Mouse (Mus musculus) embryo, embryonic 9.5 days (tissue): ENCODE measurements around the gene Tjp1.

Experiments
- DNase-seq: peaks from one replicate; pipeline ENCODE4 v3.0.0-alpha.2; 2017; ENCODE audit errors: extremely low spot score

Gene Tjp1

DNA sequence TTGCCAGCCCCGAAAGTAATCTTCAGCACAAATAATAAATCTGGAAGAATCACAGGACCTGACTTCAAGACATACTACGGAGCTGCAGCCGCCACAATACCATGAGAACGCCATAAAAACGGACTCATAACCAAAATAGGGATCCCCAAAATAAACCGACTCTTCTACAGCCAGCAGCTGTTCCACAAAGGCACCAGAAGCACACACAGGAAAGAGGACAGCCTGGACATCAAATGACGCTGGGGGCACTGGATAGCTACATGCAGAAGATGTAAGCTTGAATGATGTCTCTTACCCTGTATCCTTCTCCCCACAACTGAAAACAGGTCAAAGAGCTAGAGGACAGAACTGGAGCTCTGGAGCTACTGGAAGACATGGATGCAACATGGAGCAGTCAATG, 138.0 kb downstream of the Tjp1 start:
- DNase-seq = no peak

DNA sequence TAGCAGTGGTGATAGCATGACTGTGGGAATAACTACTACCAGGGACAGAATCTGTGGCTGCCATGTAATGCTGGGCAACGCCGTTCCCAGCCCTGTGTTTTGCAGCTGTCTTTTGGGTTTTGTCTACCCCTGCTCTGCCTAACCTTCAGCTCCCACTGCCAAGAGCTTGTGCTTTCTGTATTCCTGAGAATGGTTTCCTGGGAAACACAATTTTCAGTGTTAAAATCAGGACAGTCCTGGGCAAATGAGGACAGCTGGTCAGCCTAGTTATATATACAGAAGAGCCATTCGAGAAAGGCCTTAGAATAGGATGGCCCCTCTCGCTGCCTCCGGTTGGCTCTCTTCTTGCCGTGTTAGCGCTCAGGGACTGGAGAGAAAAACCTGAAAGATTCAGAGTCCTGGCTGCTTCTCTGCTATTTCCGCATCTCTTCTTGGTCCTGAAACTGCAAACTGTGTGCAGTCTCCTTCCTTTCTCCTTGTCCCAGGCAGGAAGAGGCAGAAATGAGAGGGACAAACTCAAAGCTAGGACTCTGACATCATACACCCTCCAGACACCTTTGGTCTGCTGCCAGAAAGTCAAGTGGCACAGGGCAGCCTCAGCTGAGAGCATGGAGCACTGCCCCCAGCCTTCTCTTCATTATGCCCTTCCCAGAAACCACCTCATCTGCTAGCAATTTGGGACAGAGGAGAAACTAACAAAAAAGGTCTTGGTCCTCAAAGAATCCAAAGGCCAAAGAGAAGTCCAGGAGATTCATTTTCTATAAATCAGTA, 139.2 kb downstream of the Tjp1 start:
- DNase-seq = no peak

DNA sequence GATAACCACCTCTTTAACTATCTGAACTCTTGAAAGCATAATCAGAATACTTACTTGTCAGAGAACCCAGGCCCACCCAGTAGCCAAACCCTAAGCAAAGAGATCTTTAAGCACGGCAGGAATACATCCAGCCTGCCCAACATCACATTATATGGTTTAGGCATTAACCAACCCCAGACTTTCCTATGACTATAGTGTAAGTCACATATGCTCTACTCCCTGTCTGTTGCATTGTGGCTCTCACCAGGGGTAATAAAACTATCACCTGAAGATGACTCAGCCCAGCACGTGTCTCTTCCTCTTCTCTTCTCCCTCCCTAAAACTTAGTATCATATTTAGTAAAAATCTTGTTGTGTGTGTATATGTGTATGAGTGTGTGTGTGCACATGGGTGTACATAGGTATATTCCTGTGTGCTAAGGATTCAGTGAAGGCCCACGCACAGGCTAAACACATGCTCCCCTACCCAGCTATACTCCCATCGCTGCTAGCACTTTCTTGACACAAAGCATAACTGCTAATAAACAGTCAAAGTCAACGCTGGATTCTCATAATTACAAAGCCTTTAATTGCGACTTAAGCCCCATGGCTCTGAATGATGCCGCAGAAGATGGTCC, 139.9 kb downstream of the Tjp1 start:
- DNase-seq = no peak

DNA sequence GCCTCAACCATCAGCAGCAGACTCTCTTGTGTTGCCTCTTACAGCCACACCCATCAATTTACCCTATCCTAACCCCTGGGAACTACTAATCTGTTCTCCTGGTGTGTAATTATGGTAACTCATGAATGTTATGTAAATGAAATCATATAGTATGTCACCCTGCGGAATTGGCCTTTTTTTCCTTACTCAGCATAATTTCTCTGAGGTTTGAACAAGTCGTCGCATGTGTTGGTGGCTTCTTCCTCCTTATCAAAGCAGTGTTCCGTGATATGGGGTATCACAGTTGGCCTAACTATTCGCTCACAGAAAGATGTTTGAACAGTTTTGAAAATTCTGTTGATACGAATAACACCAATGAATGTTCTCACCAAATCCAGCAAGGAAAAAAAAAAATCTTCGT, 142.8 kb downstream of the Tjp1 start:
- DNase-seq = no peak

DNA sequence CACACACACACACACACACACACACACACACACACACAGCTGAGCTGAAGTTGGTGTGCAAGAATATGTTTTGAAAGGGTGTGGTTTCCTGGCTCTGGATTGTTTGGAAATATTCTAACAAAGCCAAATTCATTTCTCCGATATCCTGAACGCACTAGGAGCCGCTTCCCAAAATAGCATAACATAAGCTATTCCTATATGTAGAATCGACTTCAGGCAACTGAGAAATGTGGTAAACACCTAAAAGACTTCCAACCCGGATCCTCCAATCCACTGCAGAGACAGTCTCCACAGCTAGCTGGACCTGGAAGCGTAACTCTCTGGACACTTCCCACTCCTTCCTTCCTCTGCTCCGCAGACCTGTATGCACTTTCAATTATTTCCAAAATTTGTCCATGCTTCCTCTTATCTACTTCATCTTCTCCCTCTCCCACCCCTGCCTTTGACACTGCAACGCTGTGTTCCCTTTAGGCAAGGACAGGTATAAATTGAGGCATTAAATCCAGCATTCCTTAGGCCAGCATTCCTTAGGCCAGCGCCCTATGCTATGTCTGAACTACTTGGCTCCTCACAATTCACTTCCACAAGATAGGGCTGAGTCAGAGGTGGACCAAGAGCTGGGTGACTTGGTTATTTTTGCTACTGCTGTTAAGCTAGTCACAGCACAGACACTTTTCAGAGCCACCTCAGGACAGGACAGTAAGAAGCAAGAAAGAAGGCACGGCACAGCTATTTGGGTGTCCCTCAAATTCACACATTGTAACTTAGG, 144.9 kb downstream of the Tjp1 start:
- DNase-seq = no peak

DNA sequence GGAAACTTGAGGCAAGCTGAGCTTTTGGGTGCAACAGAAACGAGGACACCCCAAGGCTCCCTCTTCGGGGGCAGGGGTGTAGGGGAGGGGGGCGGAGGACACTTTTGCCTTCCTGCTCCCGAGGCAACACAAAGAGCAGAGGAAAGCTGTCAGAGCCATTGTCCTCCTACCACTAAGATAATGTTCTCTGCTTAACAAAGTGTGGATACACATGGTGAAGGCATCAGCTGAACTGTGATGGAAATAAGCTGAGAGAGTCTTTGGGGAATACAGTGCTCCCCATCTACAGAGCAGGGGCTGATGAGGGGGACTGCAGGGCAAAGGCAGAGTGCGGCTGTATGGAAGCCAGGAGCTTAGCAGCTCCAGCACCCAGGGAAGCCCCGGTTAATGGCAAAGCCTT, 145.7 kb downstream of the Tjp1 start:
- DNase-seq = no peak

DNA sequence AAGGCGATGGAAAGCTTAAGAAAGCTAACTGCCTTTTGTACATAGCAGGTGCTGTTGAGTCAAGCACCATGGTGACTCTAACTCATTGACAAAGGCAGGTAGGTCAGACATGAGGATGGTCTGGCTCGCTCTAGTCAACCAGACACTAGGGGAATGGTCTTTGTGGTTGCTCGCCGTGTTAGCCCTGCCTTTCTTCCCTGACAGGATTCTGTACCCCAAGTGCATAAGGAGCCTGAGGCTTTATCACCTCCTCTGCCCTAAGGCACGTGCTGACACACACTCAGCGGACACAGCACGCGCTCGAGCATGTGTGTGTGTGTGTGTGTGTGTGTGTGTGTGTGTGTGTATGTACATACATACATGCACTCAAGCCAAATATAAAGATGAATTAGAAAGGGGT, 146.9 kb downstream of the Tjp1 start:
- no peak for DNase-seq

DNA sequence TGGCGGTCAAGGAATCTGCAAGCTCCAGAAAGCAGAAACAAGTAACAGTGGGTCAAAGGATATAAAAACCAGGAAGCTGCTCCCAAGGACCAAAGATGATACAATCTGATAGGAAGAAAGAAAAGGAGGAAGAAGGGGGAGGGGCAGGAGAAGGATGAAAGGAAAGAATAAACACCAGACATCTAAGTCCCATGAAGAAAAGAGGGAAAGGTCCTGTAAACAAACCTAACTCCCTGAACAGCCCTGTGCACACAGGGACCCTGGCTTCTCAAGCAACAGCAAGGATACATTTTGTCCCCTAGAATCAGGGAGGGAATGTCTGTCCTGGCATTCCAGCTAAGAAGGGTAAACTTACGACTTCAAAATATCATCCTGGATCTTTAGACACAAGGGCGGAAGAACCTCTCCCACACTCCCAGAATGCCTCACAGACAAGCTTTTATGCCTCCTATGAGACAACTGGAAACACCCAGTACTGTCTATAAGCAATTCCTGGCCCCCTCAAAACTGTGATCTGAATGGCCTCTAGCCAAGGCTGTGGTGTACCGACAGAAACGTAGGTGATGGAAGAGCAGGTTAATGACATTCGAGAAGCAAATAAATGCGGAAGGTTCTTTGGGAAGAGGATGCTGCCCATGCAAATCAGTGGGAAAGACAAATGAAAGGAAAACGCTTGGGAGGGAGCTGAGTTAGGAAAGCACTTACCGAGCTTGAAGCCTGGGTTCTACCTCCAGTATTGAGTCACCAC, 148.6 kb downstream of the Tjp1 start:
- DNase-seq = no peak

DNA sequence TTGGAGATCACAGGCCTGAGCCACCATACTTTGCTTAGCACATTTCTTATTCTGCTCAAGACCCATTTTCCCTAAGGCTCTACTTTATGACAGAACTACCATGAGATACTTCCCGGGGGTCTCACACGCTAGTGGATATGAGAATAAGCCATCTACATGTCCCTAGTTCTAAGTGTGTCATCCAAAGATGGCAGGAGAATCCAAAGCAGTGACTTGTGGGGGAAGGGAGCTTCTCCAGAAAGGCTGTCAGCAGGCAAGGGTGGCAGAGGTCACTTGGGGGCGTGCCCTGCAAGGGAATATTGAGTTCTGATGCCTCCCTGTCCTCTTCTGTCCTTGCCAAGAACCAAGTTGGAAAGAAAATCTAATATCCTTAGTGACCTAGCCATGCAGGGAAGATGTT, 150.1 kb downstream of the Tjp1 start:
- no peak for DNase-seq

DNA sequence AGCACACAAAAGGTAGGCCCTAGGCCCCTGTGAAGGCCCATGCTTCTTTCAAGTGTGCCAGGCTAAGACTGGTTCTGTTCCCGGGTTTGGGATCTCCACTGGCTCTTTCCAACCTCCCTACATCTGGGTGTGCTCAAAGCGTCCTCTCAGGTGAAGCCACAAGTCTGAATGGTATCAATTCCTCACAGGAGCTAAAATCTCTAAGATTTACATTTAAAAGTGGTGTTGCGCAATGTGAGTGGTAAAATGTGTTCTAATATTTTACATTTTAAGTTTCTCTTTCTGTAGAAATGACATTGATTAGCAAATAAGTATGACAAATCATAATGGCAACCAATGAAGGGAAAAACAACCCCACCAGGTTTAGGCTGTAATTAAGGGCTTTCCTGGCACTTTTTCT, 152.0 kb downstream of the Tjp1 start:
- no peak for DNase-seq

DNA sequence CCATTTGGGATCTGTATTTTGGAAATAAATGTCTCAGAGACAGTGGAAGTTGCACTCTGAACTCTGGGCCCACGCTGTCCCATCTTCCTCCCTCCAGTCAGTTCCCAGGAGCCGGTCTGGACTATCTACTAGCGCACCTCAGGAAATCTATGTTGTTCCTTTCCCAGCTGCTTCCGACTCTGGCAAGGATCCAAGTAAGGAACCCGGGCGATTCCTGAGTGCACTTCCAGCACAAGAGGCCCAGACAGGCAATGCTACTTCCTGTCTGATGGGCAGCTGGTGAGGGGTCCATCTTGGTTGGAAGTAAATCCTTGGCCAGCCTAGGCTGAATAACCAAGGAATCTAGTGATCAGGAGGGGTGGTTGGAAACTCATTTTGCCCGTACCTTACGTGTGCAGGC, 152.4 kb downstream of the Tjp1 start:
- DNase-seq = no peak

DNA sequence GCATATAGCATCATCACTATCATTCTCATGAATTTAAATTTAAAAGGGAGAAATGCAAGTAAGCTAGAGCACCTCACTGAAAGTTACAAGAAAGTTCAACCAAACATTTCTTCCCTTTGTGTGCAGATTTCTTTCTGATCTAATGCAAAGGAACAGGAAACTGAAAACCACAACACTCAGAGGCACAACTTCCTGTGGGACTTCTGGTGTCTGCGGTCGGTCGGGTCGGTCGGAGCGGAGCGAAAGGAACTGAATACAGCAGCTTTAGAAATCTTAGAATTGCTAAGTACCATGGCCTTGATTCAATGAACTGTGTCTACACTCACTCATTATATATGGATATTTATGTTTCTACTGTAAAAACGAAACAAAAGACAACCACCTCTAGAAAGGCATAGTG, 154.2 kb downstream of the Tjp1 start:
- DNase-seq = no peak

DNA sequence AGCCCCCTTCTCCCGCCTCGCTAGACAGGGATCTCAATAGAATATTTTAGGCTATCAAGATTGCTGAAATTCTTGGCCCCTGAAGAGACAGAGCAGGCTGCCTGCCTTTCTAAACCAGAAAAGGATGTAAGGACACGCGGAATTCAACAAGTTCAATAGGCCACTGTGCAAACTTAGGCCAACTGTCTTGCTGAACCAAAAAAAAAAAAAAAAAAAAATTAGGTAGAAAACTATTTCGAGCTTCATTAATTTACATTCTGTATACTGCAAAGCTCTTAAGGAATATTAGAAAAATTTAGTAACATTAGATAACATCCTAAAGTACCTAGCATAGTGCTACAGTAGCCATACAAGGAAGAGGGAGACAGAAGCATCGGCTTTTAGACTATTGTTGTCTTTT, 155.8 kb downstream of the Tjp1 start:
- no peak for DNase-seq

DNA sequence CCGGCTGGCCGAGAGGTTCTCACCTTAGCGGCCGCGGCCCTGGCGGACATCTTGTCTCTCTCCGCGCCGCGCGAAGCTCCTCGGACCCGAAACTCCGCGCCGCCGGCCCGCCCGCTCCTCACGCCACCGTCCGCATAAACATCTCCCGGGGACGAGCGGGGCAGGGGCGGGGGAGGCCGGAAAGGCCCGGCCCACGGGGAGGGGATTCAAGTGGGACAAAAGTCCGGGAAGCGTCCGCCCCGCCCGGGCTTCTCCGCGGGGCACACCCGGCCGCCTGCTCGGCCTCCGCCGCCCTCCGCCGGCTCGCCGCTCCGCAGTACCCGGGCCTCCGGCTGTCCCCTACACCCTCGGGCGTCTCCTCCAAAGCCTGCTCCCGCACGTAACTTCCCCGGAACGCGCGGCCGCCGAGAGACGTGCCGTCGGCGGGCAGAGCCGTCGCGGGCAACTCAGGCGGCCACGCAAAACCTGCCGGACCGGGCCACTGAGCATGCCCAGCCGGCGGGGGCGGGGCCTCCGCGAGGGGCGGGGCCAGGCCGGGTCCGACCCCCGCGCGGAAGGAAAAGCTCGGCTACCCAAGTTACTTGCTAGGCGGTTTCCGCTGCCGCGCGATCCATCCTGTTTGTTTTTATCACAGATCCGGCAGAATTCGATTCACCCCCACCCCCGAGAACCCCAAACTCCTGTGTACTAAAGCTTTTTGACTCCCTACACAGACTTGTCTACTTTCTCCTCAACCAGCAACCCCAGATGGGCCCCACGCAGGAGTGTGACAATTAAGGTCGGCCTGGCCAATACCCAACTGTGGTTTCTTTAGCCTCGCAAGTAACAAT, 156.6 kb downstream of the Tjp1 start:
- DNase-seq = peak; percentile 92

DNA sequence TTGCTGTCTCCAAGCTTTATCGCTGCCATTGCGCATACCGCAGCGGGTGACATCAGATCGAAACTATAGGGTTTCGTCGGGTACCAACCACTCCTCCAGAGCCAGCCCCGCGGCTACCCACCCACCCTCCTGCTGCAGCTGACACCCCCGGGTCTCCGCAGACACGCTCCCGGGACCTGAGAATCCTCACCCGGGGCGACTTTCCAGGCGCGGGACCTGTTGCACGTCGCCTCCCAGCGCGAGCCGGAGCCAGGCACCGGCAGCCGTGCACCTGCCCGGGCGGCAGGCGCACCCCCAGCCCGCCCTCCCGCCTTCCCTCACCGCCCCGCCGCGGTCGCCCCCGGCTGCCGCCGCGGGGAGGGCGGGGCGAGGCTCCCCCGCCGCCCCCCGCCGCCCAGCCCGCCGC, 157.2 kb downstream of the Tjp1 start:
- no peak for DNase-seq

DNA sequence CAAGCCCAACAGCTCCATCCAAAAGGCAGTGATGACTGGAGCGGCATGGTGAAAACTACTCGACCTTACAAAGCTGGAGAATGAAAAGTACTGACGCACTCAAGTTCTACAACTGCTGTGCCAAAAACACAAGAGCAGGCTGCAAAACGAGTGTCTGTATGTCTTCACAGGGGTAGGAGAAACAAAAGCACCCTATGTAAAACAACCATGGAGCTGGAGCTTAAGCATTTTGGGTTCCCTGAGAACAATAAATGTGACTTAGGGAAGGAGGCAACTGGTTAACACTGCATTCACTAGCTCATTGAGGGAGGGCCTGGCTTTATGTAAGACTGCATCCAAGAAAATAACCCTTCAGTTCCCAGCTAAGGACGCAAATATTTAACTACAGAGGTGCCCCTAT, 158.5 kb downstream of the Tjp1 start:
- no peak for DNase-seq

DNA sequence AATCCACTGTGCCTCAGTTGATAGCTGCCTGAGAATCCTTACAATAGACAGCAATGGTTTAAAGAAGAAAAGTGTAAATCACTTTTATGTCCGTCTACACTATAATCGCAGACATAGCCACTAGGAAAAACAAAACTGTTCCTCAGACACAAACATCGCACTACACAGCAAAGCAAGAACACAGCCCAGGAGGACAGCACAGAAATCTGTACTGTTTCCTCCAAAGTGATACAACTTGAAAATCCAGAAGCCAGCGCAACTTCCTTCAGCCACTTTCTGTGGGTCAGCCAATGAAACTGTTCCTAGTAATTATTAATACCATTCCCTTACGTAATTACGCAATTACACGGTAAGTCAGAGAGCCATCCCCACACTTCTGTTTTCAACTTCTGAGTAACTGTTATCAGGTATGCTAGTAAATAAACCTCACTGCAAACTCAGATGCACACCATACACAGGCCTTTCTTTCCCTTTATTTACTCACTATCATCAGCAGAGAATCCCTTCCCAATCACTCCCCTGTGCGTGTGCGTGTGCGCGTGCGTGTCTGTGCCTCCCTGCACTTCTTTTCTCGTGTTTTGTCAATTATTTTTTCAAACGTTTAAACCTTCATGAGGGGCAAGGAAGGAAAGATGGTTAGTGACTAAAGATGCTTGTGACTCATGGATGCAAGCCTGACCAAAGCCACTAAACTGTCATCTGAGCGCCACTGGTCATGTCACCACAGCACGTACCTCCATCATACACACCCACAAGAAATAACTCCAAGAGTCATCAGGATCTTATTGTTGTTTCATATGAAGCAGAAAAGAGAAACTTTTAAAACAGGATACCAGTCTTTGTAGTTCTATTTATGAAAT, 160.0 kb downstream of the Tjp1 start:
- no peak for DNase-seq

DNA sequence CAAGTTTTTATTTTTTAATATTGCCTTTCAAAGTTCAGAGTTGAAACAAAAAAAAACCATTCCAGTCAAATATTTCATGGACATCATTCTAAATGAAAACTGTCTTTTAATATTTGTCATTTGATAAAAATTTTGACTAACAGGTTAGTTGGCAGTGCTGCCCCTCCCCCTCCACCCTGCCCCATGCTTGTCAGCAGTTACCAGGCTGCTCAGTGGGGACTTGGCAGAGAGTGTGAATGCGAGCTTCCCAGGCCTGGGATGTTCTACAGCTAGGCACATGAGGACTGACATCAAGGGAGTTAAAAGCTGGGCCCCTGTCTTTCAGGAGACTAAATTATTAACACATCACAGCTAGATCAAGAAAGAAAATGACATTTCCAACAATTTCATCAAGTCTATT, 161.4 kb downstream of the Tjp1 start:
- no peak for DNase-seq

DNA sequence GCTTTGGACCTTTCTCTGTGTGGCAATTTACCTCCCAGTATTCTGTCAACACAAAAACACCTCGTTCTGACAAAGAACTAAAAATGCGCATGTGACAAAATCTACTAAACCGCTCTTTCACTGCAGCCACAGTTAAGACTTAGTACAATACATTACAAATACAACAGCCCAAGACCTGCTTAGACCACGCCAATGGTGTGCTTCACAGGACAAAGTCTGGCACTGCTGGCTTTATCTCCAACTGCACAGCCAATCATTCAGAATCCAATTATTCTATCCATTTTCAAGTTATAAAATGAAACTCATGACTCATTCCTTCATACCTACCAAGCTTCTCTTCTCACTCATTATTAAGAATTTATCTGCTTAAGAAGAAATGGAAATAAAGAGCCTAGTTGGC, 162.0 kb downstream of the Tjp1 start:
- no peak for DNase-seq

DNA sequence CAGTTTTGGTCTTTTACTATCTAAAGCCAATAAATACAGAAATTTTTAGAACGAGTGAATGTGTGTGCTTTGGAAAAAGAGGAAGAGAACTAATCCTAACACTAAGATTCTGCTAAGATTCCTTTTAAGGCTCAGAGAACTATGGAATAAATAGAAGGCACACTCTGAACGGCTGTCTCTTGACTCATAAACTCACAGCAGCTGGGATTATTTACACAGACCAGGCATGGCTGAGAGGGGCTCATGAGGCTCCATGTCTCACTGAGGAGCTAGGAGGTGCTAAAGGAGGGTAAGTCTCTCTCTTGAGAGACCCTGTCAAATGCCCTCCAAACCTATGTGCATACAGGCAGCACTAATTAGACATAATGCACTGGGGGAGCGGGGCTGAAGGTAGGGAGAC, 167.3 kb downstream of the Tjp1 start:
- no peak for DNase-seq

DNA sequence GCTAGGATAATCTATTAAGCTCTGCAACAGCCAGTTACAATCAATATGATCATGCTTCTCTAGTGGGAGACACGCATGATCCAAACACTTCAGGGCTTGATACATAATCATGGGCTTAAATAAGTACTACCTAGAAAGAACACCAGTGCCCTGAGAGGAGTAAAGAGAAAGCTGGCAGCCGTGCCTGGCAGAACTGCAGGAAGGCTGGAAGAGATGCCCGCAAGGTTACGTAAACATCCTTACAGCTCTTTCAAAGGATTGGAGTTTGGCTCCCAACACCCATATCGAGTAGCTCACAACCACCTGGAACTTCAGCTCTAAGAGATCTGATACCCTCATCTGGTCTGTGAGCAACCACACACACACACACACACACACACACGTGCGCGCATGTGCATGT, 167.8 kb downstream of the Tjp1 start:
- DNase-seq = no peak
